20 mouse cellular contexts compared by ENCODE assay signal in genomic region chr5:65354985-65355384, GRCm38 (mm10). TPM values are rescaled to one million over a fixed set of nuclear protein-coding genes. Genes with fewer than 3 reads are reported as not detected.
DNase-seq lines count a peak whose midpoint lies in the region; TF ChIP-seq lines count a peak whose summit lies in the region.
"Had no signal": no experiment of that assay in that cellular context is flagged by ENCODE, and none has a peak within 500 bp of the region (broad histone marks: within the 10 kb centered on the region; RNA-seq: fewer than 3 reads in every experiment).

No protein-coding gene starts in this region.

- H3K4me1 ChIP-seq in liver, adult 2 months (ENCODE audit: control insufficient read depth, insufficient read depth, low read length) = peaks cover 16% of the 10 kb centered on the region
- peaks cover 27% of the 10 kb centered on the region for H3K4me1 ChIP-seq in E14TG2a.4 (replicated peaks; ENCODE audit: low read depth, low read length)
- H3K4me1 ChIP-seq: embryonic facial prominence, embryonic 15.5 days; heart, embryonic 12.5 days; midbrain, embryonic 10.5 days had no signal

- WGBS in liver, adult 2 months = 83% methylated on average over 5 of the region's 5 CpGs

- no peak for DNase-seq in liver, adult 2 months (ENCODE audit: extremely low read depth, low read depth, low spot score)
- DNase-seq in liver (no peak), 416B (ENCODE audit: low read depth) (peak; percentile 54)
- DNase-seq in T-cell, adult 2 months (ENCODE audit: low spot score) = peak; percentile 4
- DNase-seq in embryo, embryonic 11 days = no peak
- DNase-seq in right cerebral cortex, postnatal 36 days (ENCODE audit: low spot score in 2 of 2) = no peak
- DNase-seq in heart, adult 11 months = no peak
- DNase-seq: adrenal gland, postnatal 25 days; cerebellum, adult 9-10 months; gastrocnemius, postnatal 36 days; kidney, adult 11 months; kidney, postnatal 25 days; lung, postnatal 10 days had no signal

- peak; percentile 29; the same call in 1 of the 2 replicates for TF ChIP-seq CTCF in liver, adult 2 months (IDR thresholded peaks at IDR 0.05; ENCODE audit: low read depth, low read length)
- TF ChIP-seq CTCF in E14TG2a.4 (conservative IDR thresholded peaks at IDR 0.05; ENCODE audit: low read length) = peak; percentile 88

- no peaks in the 10 kb centered on the region for H3K36me3 ChIP-seq in liver, adult 2 months (ENCODE audit: control insufficient read depth, insufficient read depth, low read length)
- H3K36me3 ChIP-seq in E14TG2a.4 (ENCODE audit: insufficient read depth, low read length) = no peaks in the 10 kb centered on the region
- H3K36me3 ChIP-seq: embryonic facial prominence, embryonic 15.5 days; G1E; heart, embryonic 12.5 days; midbrain, embryonic 10.5 days had no signal

- TF ChIP-seq POLR2A in liver, adult 2 months (IDR thresholded peaks at IDR 0.05; ENCODE audit: extremely low read depth, insufficient read depth, low read length) = no peak

- no peak overlapping the region for H3K9ac ChIP-seq in liver, adult 2 months (ENCODE audit: low read depth, low read length)
- H3K9ac ChIP-seq: embryonic facial prominence, embryonic 15.5 days; heart, embryonic 12.5 days; hindbrain, embryonic 14.5 days had no signal

- no peaks in the 10 kb centered on the region for H3K9me3 ChIP-seq in E14TG2a.4 (ENCODE audit: low read length)
- H3K9me3 ChIP-seq: embryonic facial prominence, embryonic 15.5 days; G1E; midbrain, embryonic 10.5 days had no signal

- H3K27ac ChIP-seq in liver, adult 2 months (replicated peaks; ENCODE audit: insufficient read depth, low read depth, low read length) = no peak overlapping the region
- H3K27ac ChIP-seq: embryonic facial prominence, embryonic 15.5 days; hindbrain, embryonic 14.5 days; midbrain, embryonic 10.5 days had no signal

- H3K27me3 ChIP-seq in liver, adult 2 months (ENCODE audit: control insufficient read depth, insufficient read depth, low read length) = no peaks in the 10 kb centered on the region
- H3K27me3 ChIP-seq in E14TG2a.4 (ENCODE audit: insufficient read depth, low read length) = no peaks in the 10 kb centered on the region
- H3K27me3 ChIP-seq: embryonic facial prominence, embryonic 15.5 days; heart, embryonic 12.5 days had no signal

- H3K79me2 ChIP-seq in liver, adult 2 months (ENCODE audit: control insufficient read depth, insufficient read depth, low read length) = peaks cover 18% of the 10 kb centered on the region; the same call in 1 of the 2 replicates

- no peak overlapping the region for H3K4me3 ChIP-seq in liver, adult 2 months (ENCODE audit: insufficient read depth, low read depth, low read length)
- H3K4me3 ChIP-seq in E14TG2a.4 (replicated peaks; ENCODE audit: low read length) = no peak overlapping the region
- H3K4me3 ChIP-seq: embryonic facial prominence, embryonic 15.5 days; heart, embryonic 12.5 days; midbrain, embryonic 10.5 days had no signal

RNA-seq across cellular contexts. Expression of gene Klb, which starts 6.9 kb away (rescaled TPM):
- total RNA-seq in liver, adult 2 months (2014; rRNA removed) = 40.2 and 49.9 TPM in 2 replicates
- polyA plus RNA-seq in liver, adult 2 months (2012; rRNA removed) = 16.7 and 17.7 TPM in 2 replicates
- polyA plus RNA-seq: embryonic facial prominence, embryonic 15.5 days; forebrain, embryonic 11.5 days; G1E had no signal

RNA-seq across cellular contexts. Expression of gene Rfc1, which starts 19.5 kb away (rescaled TPM):
- 16.5 and 19.3 TPM in 2 replicates for total RNA-seq in liver, adult 2 months (2014; rRNA removed)
- 3.7 and 4.6 TPM in 2 replicates for polyA plus RNA-seq in liver, adult 2 months (2012; rRNA removed)

RNA-seq across cellular contexts. Expression of gene Rpl9, which starts 36.3 kb away (rescaled TPM):
- 423 and 451 TPM in 2 replicates for total RNA-seq in liver, adult 2 months (2014; rRNA removed)
- 91.1 and 95.8 TPM in 2 replicates for polyA plus RNA-seq in liver, adult 2 months (2012; rRNA removed)

RNA-seq across cellular contexts. Expression of gene Lias, which starts 36.3 kb away (rescaled TPM):
- total RNA-seq in liver, adult 2 months (2014; rRNA removed) = 25.0 and 30.8 TPM in 2 replicates
- polyA plus RNA-seq in liver, adult 2 months (2012; rRNA removed) = 11.1 and 13.3 TPM in 2 replicates

Comparison
In these comparisons a context has a peak if more than half of its experiments do, and no peak if none do; other contexts are left out.
1. DNase-seq: peak in 416B (single experiment) and T-cell, adult 2 months (single experiment); none in liver, adult 2 months (single experiment), liver (single experiment), embryo, embryonic 11 days (single experiment), right cerebral cortex, postnatal 36 days (0 of 2) and heart, adult 11 months (single experiment).